Mouse (Mus musculus) kidney, postnatal 10 days (tissue): ENCODE measurements around the gene Ak5.
"Not testable (repeated sequence)": the region's sequence is repeated elsewhere in the genome, so short reads cannot be mapped to it uniquely, and the experiment has no call there.

Experiments
- DNase-seq: peaks from one replicate; pipeline ENCODE4 v3.0.0; 2021; ENCODE audit warnings: mixed read lengths

Gene Ak5

GRCm38 (mm10) chr3:152620534-152620933 is 47.6 kb downstream of the Ak5 start:
- DNase-seq, result no peak

- no peak for DNase-seq
Observed at GRCm38 (mm10) chr3:152620058-152620457, 48.1 kb downstream of the Ak5 start.

GRCm38 (mm10) chr3:152609076-152609475 is 59.1 kb downstream of the Ak5 start:
- no peak for DNase-seq

- DNase-seq, result no peak
Observed at GRCm38 (mm10) chr3:152605849-152606248, 62.3 kb downstream of the Ak5 start.

- no peak for DNase-seq
Observed at GRCm38 (mm10) chr3:152599679-152600078, 68.5 kb downstream of the Ak5 start.

GRCm38 (mm10) chr3:152596406-152597050 is 71.6 kb downstream of the Ak5 start:
- DNase-seq, result no peak

- no peak for DNase-seq
Observed at GRCm38 (mm10) chr3:152592767-152593425, 75.3 kb downstream of the Ak5 start.

- DNase-seq, result no peak
Observed at GRCm38 (mm10) chr3:152590491-152590890, 77.7 kb downstream of the Ak5 start.

- peak; percentile 52 for DNase-seq
Observed at GRCm38 (mm10) chr3:152589101-152589500, 79.1 kb downstream of the Ak5 start.

- peak; percentile 29 for DNase-seq
Observed at GRCm38 (mm10) chr3:152587007-152587406, 81.2 kb downstream of the Ak5 start.

GRCm38 (mm10) chr3:152586191-152586590 is 82.0 kb downstream of the Ak5 start:
- DNase-seq, result no peak

- DNase-seq, result no peak
Observed at GRCm38 (mm10) chr3:152585581-152585980, 82.6 kb downstream of the Ak5 start.

GRCm38 (mm10) chr3:152583033-152583432 is 85.1 kb downstream of the Ak5 start:
- DNase-seq, result no peak

- not testable (repeated sequence) for DNase-seq
Observed at GRCm38 (mm10) chr3:152581853-152582252, 86.3 kb downstream of the Ak5 start.

- DNase-seq, result no peak
Observed at GRCm38 (mm10) chr3:152579984-152580591, 88.1 kb downstream of the Ak5 start.

GRCm38 (mm10) chr3:152578282-152579228 is 89.6 kb downstream of the Ak5 start:
- DNase-seq, result no peak

GRCm38 (mm10) chr3:152577763-152578162 is 90.4 kb downstream of the Ak5 start:
- DNase-seq, result no peak

GRCm38 (mm10) chr3:152577273-152577672 is 90.9 kb downstream of the Ak5 start:
- no peak for DNase-seq

- peak; percentile 68 for DNase-seq
Observed at GRCm38 (mm10) chr3:152569242-152569605, 98.9 kb downstream of the Ak5 start.

- DNase-seq, result peak; percentile 62
Observed at GRCm38 (mm10) chr3:152568455-152569241, 99.5 kb downstream of the Ak5 start.

- no peak for DNase-seq
Observed at GRCm38 (mm10) chr3:152564516-152565113, 103.5 kb downstream of the Ak5 start.

- DNase-seq, result no peak
Observed at GRCm38 (mm10) chr3:152563833-152564232, 104.3 kb downstream of the Ak5 start.
